Mouse (Mus musculus) cerebellum, adult 2 months (tissue): ENCODE data around the gene Cacnb1.

Experiments used
- CTCF ChIP-seq: fragments of 200-500 bp; IDR thresholded peaks from 2 replicates; pipeline ENCODE4 v1.5.1; 2011; ENCODE audit warnings: low read depth, mild to moderate bottlenecking, control low read depth, low read length, moderate library complexity, borderline replicate concordance; ENCODE audit not compliant: insufficient read depth
- POLR2A ChIP-seq: fragments of 200-500 bp; IDR thresholded peaks from 2 replicates; pipeline ENCODE4 v1.6.1; 2011; ENCODE audit warnings: low read length, control low read depth, borderline replicate concordance; ENCODE audit not compliant: insufficient read depth

- TF ChIP-seq POLR2A (no peak), CTCF (no peak)
These were observed 3.4 kb upstream of the Cacnb1 start for GRCm38 (mm10) chr11:98026248-98026569.
